Mouse (Mus musculus): ENCODE measurements around the gene Gm20388. TPM values are rescaled to one million over a fixed set of nuclear protein-coding genes. Genes with fewer than 3 reads are reported as not detected.
"Not testable (repeated sequence)": the region's sequence is repeated elsewhere in the genome, so short reads cannot be mapped to it uniquely, and the experiment has no call there.

The Gm20388 gene
- polyA plus RNA-seq, 1 experiment from 2014 or later, result 47.1 TPM

DNA sequence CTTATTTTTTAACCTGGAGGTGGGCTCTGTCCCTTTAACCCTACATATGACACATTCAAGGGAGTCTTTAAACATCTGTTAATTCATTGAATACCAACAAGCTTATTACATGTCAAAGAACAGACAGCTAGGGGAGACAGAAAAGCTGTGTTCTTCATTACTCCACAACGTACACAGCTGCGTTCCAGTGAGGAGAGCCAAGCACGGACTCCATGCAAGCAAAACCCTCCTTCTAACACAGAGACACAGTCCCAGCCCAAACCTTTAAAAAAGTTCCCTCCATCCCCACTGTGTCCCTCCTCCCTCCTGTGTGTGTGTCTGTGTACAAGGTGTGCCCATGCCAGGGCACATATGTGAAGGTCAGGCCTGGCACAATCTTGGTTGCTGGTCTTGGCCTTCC, 795.6 kb downstream of the Gm20388 start:
- 93% methylated on average over 3 of the region's 3 CpGs for WGBS (ENCODE audit: missing documents)
- H3K4me3 ChIP-seq (ENCODE audit: inconsistent target), result no peak overlapping the region
- no peaks in the 10 kb centered on the region for H3K79me2 ChIP-seq (ENCODE audit: inconsistent target)

GRCm38 (mm10) chr8:120709176-120709575, 798.5 kb downstream of the Gm20388 start:
- Histone ChIP-seq H3K79me2 (ENCODE audit: inconsistent target) (no peaks in the 10 kb centered on the region), H3K27ac (no peak overlapping the region), H3K4me3 (ENCODE audit: inconsistent target) (no peak overlapping the region), H3K36me3 (ENCODE audit: inconsistent target) (no peaks in the 10 kb centered on the region)
- WGBS (ENCODE audit: missing documents), result 33% methylated on average over 10 of the region's 10 CpGs

More for the DNA sequence above, 795.6 kb downstream of the Gm20388 start:
- H3K36me3 ChIP-seq (ENCODE audit: inconsistent target), result no peaks in the 10 kb centered on the region
- no peak overlapping the region for H3K27ac ChIP-seq

DNA sequence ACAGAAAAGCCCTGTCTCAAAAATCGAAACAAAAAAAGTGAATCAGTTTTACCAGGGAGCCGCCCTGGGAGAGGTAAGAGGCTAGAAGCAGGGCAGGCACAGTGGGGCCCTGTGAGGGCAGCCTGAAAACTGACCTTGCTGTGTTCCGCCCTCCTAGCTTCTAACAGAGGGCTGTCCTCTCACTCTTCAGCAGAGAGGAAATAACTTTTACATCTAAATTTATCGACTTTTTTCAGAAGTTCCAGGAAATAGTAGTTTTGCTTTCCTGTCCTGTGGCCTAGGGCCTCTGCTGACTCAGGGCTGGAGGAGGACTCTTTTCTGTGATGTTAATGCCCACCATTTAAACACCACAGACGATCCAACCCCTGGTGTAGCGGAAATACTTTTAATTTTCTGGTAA, 804.6 kb downstream of the Gm20388 start:
- peak overlapping the region; percentile 95 for H3K27ac ChIP-seq
- no peaks in the 10 kb centered on the region for H3K36me3 ChIP-seq (ENCODE audit: inconsistent target)
- WGBS (ENCODE audit: missing documents), result 18% methylated on average over 6 of the region's 6 CpGs
- no peak overlapping the region for H3K4me3 ChIP-seq (ENCODE audit: inconsistent target)
- H3K79me2 ChIP-seq (ENCODE audit: inconsistent target), result no peaks in the 10 kb centered on the region

- Histone ChIP-seq H3K79me2 (ENCODE audit: inconsistent target) (no peaks in the 10 kb centered on the region), H3K27ac (peak overlapping the region; percentile 95), H3K36me3 (ENCODE audit: inconsistent target) (no peaks in the 10 kb centered on the region), H3K4me3 (ENCODE audit: inconsistent target) (no peak overlapping the region)
- WGBS (ENCODE audit: missing documents), result 58% methylated on average over 15 of the region's 15 CpGs
Measured at GRCm38 (mm10) chr8:120715996-120716680, 805.5 kb downstream of the Gm20388 start.

DNA sequence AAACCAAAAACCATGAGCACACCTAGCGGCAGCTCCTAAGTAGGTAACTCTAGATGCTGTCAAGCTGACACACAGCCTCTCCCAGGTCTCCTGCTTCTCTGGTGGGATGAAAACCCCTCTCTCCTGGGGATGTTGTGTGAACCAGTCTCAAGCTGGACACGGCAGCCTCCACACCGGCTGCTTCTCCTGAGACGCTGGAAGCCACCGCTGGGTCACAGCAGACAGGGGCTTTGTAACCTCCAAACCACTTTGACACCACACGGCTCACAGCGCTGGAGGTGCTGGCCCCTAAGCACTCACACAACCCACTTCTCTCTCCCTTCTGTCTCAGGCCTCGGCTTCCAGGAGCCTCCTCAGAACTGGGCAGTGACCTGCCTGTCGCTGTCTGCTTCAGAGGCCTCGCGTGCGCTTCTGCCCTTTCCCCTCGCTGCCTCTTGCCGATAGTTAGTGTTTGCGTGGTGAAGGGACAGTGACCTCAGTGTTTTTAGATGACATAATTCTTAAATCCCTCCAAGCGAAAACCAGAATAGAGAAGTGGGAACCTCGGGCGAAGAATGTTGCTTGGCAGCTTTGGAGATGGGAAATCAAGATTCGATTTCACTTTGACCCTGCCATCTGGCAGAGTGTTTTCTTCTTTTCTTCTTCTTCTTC, 809.1 kb downstream of the Gm20388 start:
- Histone ChIP-seq H3K4me3 (ENCODE audit: inconsistent target) (no peak overlapping the region), H3K27ac (peak overlapping the region; percentile 89), H3K79me2 (ENCODE audit: inconsistent target) (no peaks in the 10 kb centered on the region), H3K36me3 (ENCODE audit: inconsistent target) (no peaks in the 10 kb centered on the region)
- WGBS (ENCODE audit: missing documents), result 25% methylated on average over 18 of the region's 19 CpGs

DNA sequence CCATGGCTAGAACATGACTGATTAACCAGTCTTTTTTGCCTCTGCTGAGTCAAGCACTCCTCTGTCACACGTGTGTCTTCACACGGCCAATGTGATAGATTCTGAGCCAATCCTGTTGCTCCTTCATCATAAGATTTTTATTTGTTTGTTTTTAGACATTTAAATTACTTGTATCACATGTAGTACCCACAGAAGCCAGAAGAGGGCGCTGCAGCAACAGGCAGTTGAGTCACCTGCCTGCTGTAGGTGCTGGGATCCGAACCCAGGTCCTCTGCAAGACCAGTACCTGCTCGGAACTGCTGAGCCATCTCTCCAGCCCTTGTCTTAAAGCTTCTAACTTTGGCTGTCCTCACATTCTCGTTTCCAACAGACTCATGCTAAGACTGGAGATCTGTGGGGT, 812.4 kb downstream of the Gm20388 start:
- Histone ChIP-seq H3K4me3 (ENCODE audit: inconsistent target) (no peak overlapping the region), H3K79me2 (ENCODE audit: inconsistent target) (no peaks in the 10 kb centered on the region), H3K27ac (no peak overlapping the region), H3K36me3 (ENCODE audit: inconsistent target) (no peaks in the 10 kb centered on the region)
- WGBS (ENCODE audit: missing documents), result 83% methylated on average over 6 of the region's 6 CpGs

DNA sequence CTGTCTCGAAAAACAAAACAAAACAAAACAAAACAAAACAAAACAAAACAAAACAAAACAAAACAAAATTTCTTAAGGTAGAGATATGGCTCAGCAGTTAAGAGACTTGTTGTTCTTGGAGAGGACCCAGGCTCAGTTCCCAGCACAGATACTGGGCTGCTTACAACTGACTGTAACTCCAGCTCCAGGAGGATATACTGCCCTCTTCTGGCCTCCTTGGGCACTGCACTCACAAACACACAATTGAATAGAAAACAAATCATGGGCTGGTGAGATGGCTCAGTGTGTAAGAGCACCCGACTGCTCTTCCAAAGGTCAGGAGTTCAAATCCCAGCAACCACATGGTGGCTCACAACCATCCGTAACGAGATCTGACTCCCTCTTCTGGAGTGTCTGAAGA, 813.5 kb downstream of the Gm20388 start:
- not testable (repeated sequence) for H3K27ac ChIP-seq; H3K4me3 ChIP-seq (ENCODE audit: inconsistent target); H3K36me3 ChIP-seq (ENCODE audit: inconsistent target); H3K79me2 ChIP-seq (ENCODE audit: inconsistent target)
- WGBS (ENCODE audit: missing documents), result 100% methylated on average over 1 of the region's 4 CpGs

DNA sequence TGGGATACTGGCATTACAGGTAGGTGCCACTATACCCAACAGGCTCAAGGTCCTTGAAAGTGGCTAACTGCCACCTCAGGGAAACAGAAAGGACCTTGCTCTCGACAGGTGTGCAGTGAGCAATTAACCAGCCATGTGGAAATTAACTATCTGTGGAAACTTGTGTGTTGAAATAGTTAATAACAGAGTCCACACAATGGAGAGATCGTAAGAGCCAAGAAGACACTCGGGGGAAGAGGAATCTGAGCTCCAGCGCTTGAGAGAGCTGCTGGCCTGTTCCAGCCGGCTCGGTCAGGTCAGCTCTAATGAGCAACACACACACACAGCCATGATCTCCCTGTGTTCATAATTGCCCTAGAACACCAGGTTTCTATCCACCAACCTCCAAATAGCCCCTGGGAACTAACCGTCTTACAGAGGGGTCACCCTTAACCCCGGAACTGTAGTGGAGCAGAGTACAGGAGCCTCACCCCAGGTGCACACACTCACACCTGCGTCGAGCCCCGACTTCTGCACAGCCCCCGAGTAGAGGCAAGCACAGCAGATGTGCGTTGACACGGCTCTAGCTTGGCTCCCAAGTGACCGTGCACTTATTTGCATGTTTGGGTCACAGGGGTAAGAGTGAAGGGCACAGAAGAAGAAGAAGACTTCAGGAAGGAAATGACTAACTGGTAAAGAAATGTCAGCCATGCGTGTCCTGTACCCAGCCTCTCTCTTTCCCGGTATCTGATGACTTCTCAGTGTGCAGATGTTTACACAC, 814.4 kb downstream of the Gm20388 start:
- no peak overlapping the region for H3K4me3 ChIP-seq (ENCODE audit: inconsistent target)

DNA sequence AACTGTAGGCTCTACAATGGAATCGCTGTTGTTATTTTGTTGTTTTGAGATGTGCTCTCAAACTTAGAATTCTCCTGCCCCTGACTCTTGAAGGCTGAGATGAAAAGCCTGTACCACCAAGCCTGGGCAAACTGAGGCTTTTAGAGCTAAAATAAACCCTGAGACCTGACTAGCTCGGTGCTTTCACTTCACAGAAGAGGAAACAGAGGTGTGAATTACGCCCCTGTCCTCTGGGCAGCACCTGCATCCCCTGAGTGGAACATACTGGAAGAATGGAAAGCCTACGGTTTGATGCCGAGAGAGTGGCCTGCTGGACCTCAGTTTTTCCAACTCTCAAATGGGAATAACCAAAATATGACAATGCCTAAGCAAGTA, 814.9 kb downstream of the Gm20388 start:
- WGBS (ENCODE audit: missing documents), result 72% methylated on average over 5 of the region's 5 CpGs
- no peaks in the 10 kb centered on the region for H3K36me3 ChIP-seq (ENCODE audit: inconsistent target)
- no peak overlapping the region for H3K4me3 ChIP-seq (ENCODE audit: inconsistent target)
- no peaks in the 10 kb centered on the region for H3K79me2 ChIP-seq (ENCODE audit: inconsistent target)
- H3K27ac ChIP-seq, result peak overlapping the region; percentile 40

More for the DNA sequence above, 814.4 kb downstream of the Gm20388 start:
- Histone ChIP-seq H3K36me3 (ENCODE audit: inconsistent target) (no peaks in the 10 kb centered on the region), H3K79me2 (ENCODE audit: inconsistent target) (no peaks in the 10 kb centered on the region), H3K27ac (peak overlapping the region; percentile 40)
- 41% methylated on average over 16 of the region's 17 CpGs for WGBS (ENCODE audit: missing documents)

- no peaks in the 10 kb centered on the region for H3K36me3 ChIP-seq (ENCODE audit: inconsistent target)
- H3K79me2 ChIP-seq (ENCODE audit: inconsistent target), result no peaks in the 10 kb centered on the region
- H3K27ac ChIP-seq, result peak overlapping the region; percentile 40; the same call in 1 of the 2 replicates
- no peak overlapping the region for H3K4me3 ChIP-seq (ENCODE audit: inconsistent target)
- 65% methylated on average over 5 of the region's 5 CpGs for WGBS (ENCODE audit: missing documents)
Measured at GRCm38 (mm10) chr8:120726051-120726450, 815.4 kb downstream of the Gm20388 start.

DNA sequence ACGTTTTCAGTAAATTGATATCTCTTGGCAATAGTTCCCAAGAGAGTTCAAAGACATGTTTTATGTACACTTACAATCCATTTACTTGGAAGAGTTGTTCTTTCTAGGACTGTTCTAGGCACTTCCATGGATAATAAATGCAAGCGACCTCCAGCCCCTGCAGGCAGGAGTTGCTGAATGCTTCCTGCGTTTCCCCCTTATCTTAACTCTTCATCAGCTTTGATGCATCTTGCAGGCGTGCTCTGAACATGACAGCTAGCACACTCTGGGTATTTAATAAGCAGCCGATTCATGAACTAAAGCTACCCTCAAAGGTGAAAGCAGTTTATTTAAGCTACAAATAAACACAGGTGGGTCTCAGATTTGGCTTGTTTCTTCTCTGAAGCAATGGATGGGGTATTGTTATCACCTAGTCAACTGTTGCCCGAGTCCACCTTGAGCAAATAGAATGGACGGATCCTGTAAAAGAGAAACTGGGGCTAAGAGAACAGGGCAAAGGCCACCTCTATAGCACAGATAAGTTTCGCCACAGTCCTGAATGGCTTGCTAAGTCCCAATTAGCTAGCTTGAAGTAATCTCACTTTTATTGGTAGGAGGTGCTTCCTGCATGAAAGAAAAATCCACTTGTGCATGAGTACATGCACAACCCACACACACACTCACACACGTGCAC, 818.0 kb downstream of the Gm20388 start:
- Histone ChIP-seq H3K36me3 (ENCODE audit: inconsistent target) (no peaks in the 10 kb centered on the region), H3K4me3 (ENCODE audit: inconsistent target) (no peak overlapping the region), H3K79me2 (ENCODE audit: inconsistent target) (no peaks in the 10 kb centered on the region), H3K27ac (no peak overlapping the region)
- 89% methylated on average over 9 of the region's 9 CpGs for WGBS (ENCODE audit: missing documents)

DNA sequence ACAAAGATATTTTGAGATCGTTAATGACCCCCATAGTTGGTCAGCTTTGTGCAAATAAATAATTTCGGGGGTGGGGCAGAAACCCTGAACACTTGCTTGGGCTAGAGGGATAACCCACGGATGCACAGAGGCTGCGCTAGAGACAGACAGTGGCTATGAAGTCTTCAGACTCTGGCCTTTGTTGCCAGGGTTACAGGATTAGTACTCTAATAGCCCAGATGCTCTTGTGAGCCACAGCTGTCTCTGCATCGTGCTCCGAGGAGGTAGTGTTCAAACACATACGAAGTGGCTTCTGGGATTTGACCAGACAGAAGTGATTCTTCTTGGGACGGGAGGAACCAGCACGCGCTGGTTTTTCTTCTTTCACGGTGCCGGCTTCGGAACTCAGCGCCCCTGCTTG, 820.9 kb downstream of the Gm20388 start:
- 86% methylated on average over 14 of the region's 14 CpGs for WGBS (ENCODE audit: missing documents)
- H3K4me3 ChIP-seq (ENCODE audit: inconsistent target), result no peak overlapping the region
- peaks cover 4% of the 10 kb centered on the region for H3K79me2 ChIP-seq (ENCODE audit: inconsistent target)
- H3K27ac ChIP-seq, result no peak overlapping the region
- H3K36me3 ChIP-seq (ENCODE audit: inconsistent target), result no peaks in the 10 kb centered on the region

- Histone ChIP-seq H3K27ac (no peak overlapping the region), H3K4me3 (ENCODE audit: inconsistent target) (no peak overlapping the region), H3K79me2 (ENCODE audit: inconsistent target) (peaks cover 9% of the 10 kb centered on the region), H3K36me3 (ENCODE audit: inconsistent target) (no peaks in the 10 kb centered on the region)
- WGBS (ENCODE audit: missing documents), result 93% methylated on average over 5 of the region's 6 CpGs
Measured at GRCm38 (mm10) chr8:120732068-120732467, 821.4 kb downstream of the Gm20388 start.

GRCm38 (mm10) chr8:120735770-120736481, 825.3 kb downstream of the Gm20388 start, which contains the start of gene Irf8:
TSS of gene Irf8 (plus strand) at chr8:120736358.
- H3K27ac ChIP-seq, result peak within 1 kb of the TSS; percentile 92
- WGBS (ENCODE audit: missing documents), result under 1% methylated on average over 59 of the region's 62 CpGs
- peaks cover 26% of the 10 kb centered on the region for H3K36me3 ChIP-seq (ENCODE audit: inconsistent target)

More at GRCm38 (mm10) chr8:120735770-120736481, 825.3 kb downstream of the Gm20388 start, which contains the start of gene Irf8:
- H3K4me3 ChIP-seq (ENCODE audit: inconsistent target), result peak within 1 kb of the TSS; percentile 92
- peaks cover 47% of the 10 kb centered on the region for H3K79me2 ChIP-seq (ENCODE audit: inconsistent target)

All from macrophage (primary cell).